Mouse (Mus musculus) midbrain, embryonic 10.5 days (tissue): ENCODE results near the gene Dlg2. TPM values are rescaled to one million over a fixed set of nuclear protein-coding genes. Genes with fewer than 3 reads are reported as not detected.

Source experiments
- DNase-seq: peaks from one replicate; pipeline ENCODE4 v3.0.0-alpha.2; 2017; ENCODE audit warnings: low spot score
- H3K27ac ChIP-seq: fragments of 300-500 bp; sonication (generic); replicated peaks from 2 replicates; pipeline ENCODE4 v1.5.1; 2016; ENCODE audit warnings: mild to moderate bottlenecking
- H3K27me3 ChIP-seq: fragments of 300-500 bp; sonication (generic); 2 replicates; pipeline ENCODE4 v1.6.1; 2016; ENCODE audit warnings: low read depth, mild to moderate bottlenecking; ENCODE audit not compliant: poor library complexity, severe bottlenecking
- H3K36me3 ChIP-seq: fragments of 300-500 bp; sonication (generic); 2 replicates; pipeline ENCODE4 v1.6.1; 2016; ENCODE audit warnings: mild to moderate bottlenecking, moderate library complexity
- H3K4me1 ChIP-seq: fragments of 300-500 bp; sonication (generic); 2 replicates; pipeline ENCODE4 v1.6.1; 2016
- H3K4me3 ChIP-seq: fragments of 300-500 bp; sonication (generic); 2 replicates; pipeline ENCODE4 v1.5.1; 2016; ENCODE audit warnings: mild to moderate bottlenecking, moderate library complexity
- H3K9me3 ChIP-seq: fragments of 300-500 bp; sonication (generic); replicated peaks from 2 replicates; pipeline ENCODE4 v1.6.1; 2016; ENCODE audit warnings: mild to moderate bottlenecking
- WGBS: fragments of 180-500 bp; shearing (Covaris S2); methylation state at CpG from one replicate; pipeline ENCODE4 v1.1.7; 2016; 5-methylcytosine and 5-hydroxymethylcytosine counted together
- polyA plus RNA-seq: library from polyadenylated mRNA; unstranded; fragments of >200 nt; fragmentation: Nextera tagmentation; extraction: Ambion mirVana; gene quantifications from 2 replicates; pipeline ENCODE4 v1.2.1, GENCODE M21; 2016

Dlg2 gene
- polyA plus RNA-seq, 1 experiment from 2014 or later = 1.1 TPM

- no peak overlapping the region for H3K4me3 ChIP-seq
- no peak overlapping the region for H3K27ac ChIP-seq
- H3K4me1 ChIP-seq = no peaks in the 10 kb centered on the region
- no peaks in the 10 kb centered on the region for H3K27me3 ChIP-seq
- DNase-seq = no peak
- 83% methylated on average over 2 of the region's 2 CpGs for WGBS
- no peaks in the 10 kb centered on the region for H3K36me3 ChIP-seq
- no peaks in the 10 kb centered on the region for H3K9me3 ChIP-seq
Observed at GRCm38 (mm10) chr7:92040785-92041411, 1564.4 kb downstream of the Dlg2 start.

- Histone ChIP-seq H3K27me3 (no peaks in the 10 kb centered on the region), H3K27ac (no peak overlapping the region), H3K36me3 (no peaks in the 10 kb centered on the region), H3K4me1 (no peaks in the 10 kb centered on the region), H3K9me3 (no peaks in the 10 kb centered on the region), H3K4me3 (no peak overlapping the region)
- 84% methylated on average over 1 of the region's 1 CpGs for WGBS
- no peak for DNase-seq
Observed at GRCm38 (mm10) chr7:92044966-92045365, 1568.5 kb downstream of the Dlg2 start.

DNA sequence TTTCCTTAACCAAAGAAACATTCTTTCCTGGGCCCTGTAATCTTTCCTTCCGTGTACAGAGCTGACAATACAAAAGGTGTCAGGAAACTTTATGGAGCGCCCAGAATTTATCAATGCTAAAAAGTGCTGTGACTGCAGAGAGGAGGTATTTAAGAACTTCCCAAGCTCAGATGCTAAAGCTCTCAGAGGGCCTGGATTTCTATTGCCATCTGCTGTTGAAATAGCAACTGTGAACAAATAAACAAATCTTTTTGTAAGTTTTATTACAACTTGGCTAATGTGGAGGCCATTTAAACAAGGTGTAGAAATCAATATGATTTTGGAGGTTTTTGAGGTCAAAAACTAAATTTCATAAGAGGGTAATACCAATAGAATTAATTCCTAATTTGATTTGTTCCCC, 1570.8 kb downstream of the Dlg2 start:
- Histone ChIP-seq H3K4me1 (no peaks in the 10 kb centered on the region), H3K27me3 (no peaks in the 10 kb centered on the region), H3K27ac (no peak overlapping the region), H3K9me3 (no peaks in the 10 kb centered on the region), H3K36me3 (no peaks in the 10 kb centered on the region), H3K4me3 (no peak overlapping the region)
- WGBS = 54% methylated on average over 2 of the region's 2 CpGs
- no peak for DNase-seq

GRCm38 (mm10) chr7:92048876-92049275, 1572.4 kb downstream of the Dlg2 start:
- Histone ChIP-seq H3K9me3 (no peaks in the 10 kb centered on the region), H3K27ac (no peak overlapping the region), H3K36me3 (no peaks in the 10 kb centered on the region), H3K4me3 (no peak overlapping the region), H3K4me1 (no peaks in the 10 kb centered on the region), H3K27me3 (no peaks in the 10 kb centered on the region)
- no peak for DNase-seq
- WGBS = 81% methylated on average over 1 of the region's 1 CpGs

DNA sequence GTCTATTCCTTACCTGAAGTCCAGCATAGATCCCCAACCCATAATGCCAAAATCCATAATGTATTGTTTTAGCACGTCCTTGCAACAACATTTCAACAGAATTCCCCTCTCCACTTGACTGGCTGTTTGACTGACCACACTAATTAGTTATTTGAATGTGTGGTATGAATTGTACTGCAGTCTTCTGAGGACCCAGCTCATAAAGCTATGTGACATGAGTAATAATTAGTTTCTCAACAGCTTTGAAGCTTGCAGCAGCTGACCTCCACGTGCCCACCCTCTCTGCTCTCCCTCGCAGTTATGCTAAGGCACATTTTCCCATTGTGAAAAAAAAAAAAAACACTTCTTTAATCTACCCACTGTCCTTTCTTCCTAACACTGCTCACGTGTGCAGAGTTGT, 1590.4 kb downstream of the Dlg2 start:
- Histone ChIP-seq H3K9me3 (no peaks in the 10 kb centered on the region), H3K36me3 (no peaks in the 10 kb centered on the region), H3K4me3 (no peak overlapping the region), H3K27me3 (no peaks in the 10 kb centered on the region), H3K27ac (no peak overlapping the region), H3K4me1 (no peaks in the 10 kb centered on the region)
- 80% methylated on average over 4 of the region's 4 CpGs for WGBS
- no peak for DNase-seq

DNA sequence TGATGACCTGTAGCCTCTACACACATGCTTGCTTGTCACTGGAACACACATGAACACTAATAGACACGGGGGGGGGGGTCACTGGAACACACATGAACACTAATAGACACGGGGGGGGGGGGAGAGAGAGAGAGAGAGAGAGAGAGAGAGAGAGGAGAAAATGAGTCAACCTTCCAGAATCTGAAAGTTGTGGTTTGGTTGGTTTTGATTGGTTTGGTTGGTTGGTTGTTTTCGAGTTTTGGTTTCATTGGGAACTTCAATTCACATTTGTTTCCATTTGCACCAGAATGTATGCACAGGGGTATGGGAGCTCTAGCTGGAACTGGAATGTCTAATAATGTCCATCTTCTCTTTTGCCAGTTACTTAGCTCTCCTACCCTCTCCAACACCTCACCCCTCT, 1611.0 kb downstream of the Dlg2 start:
- no peak for DNase-seq
- no peaks in the 10 kb centered on the region for H3K36me3 ChIP-seq
- H3K4me3 ChIP-seq = no peak overlapping the region
- no peak overlapping the region for H3K27ac ChIP-seq
- no peaks in the 10 kb centered on the region for H3K4me1 ChIP-seq
- H3K9me3 ChIP-seq = no peaks in the 10 kb centered on the region
- no peaks in the 10 kb centered on the region for H3K27me3 ChIP-seq
- 47% methylated on average over 3 of the region's 3 CpGs for WGBS

DNA sequence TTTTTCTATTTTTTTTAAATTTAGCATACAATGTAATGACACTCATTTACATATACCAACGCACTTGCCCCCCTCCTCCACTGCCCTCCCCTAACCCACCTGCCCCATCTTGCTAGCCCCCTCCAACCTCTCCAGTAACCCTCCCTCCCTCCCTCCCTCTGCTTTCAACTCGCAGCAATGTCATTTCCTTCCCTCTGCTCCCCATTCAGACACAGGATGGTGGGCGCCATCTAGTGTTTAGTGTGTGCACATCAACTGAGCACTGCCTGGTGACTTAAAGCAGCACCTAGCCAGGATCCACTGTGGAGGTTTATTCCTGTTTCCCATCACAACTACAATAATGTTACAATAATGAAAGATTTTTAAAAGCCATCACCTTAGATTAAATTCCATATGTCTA, 1617.4 kb downstream of the Dlg2 start:
- no peaks in the 10 kb centered on the region for H3K27me3 ChIP-seq
- WGBS = 4% methylated on average over 3 of the region's 3 CpGs
- H3K4me3 ChIP-seq = no peak overlapping the region
- H3K27ac ChIP-seq = no peak overlapping the region
- no peaks in the 10 kb centered on the region for H3K4me1 ChIP-seq
- peak; percentile 61 for DNase-seq
- H3K9me3 ChIP-seq = no peaks in the 10 kb centered on the region
- H3K36me3 ChIP-seq = no peaks in the 10 kb centered on the region

DNA sequence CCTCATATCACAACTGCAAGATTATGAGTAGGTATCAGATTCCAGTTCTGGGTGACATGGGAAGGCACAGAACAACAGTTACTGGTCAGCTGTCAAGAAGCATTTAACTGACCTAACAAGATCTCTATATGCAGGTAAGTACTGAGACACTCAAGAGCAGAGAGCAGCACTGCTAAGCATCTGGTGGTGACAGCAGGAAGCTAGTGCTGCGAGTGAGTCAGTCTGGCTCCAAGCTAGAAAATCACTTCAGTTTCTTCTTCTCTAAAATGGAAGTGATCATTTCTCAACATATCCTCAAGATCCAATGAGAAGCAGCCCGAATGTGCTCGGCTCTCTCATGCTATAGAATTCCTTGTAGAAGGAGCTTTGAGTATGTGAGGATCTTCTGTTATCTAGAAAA, 1618.7 kb downstream of the Dlg2 start:
- Histone ChIP-seq H3K4me3 (no peak overlapping the region), H3K4me1 (no peaks in the 10 kb centered on the region), H3K9me3 (no peaks in the 10 kb centered on the region), H3K27ac (no peak overlapping the region), H3K27me3 (no peaks in the 10 kb centered on the region), H3K36me3 (no peaks in the 10 kb centered on the region)
- DNase-seq = no peak
- WGBS = 75% methylated on average over 3 of the region's 3 CpGs

DNA sequence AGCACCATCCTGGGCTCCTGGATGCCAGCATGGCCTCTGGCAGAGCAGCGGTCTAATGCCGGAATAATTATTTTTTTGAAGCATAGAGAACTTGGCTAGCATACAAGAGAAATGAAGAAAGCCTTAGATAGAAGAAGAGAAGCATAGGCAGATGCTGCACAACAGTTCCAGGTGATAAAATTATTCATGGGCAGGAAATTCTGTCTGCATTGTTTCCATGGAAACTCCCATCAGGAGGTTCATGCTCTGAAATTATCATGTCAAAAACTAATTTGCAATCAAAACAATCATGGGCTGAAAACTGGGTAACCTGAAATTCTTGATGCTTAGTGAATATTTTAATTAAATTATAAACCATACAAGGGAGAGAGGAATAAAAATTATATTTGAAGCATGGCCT, 1624.4 kb downstream of the Dlg2 start:
- Histone ChIP-seq H3K9me3 (no peaks in the 10 kb centered on the region), H3K27me3 (no peaks in the 10 kb centered on the region), H3K4me1 (no peaks in the 10 kb centered on the region), H3K36me3 (no peaks in the 10 kb centered on the region), H3K4me3 (no peak overlapping the region), H3K27ac (no peak overlapping the region)
- no peak for DNase-seq
- WGBS = 97% methylated on average over 2 of the region's 2 CpGs

DNA sequence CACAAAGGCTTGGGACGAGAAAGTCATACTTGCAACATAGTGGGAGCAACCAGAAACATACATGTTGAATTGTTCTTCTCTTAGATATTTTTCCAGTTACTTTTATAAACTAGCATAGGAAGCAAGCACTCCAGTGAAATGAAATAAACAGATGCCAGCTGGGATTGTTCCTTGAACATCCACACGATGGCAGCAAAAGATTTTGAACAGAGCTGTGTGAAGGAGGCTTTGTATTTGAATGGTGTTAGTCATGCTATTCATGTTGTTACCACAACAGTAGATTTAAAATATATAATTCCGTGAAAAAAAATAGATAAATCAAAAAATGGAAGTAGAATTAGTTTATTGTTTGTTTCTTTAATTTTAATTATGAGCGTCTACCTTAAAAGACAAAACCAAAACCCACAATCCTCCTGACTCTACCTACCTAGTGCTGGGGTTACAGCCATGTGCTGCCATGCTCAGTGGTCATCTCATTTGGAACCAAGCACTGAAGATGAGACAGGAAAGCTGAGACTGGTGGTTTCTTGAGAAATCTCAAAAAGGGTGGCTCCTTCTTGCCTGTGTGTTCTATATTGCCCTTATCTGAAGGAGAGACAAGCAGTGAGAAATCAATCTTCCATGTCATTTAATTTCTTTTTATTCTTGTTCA, 1626.5 kb downstream of the Dlg2 start:
- no peaks in the 10 kb centered on the region for H3K27me3 ChIP-seq
- H3K27ac ChIP-seq = no peak overlapping the region
- H3K4me1 ChIP-seq = no peaks in the 10 kb centered on the region
- DNase-seq = peak; percentile 54
- H3K4me3 ChIP-seq = no peak overlapping the region
- no peaks in the 10 kb centered on the region for H3K9me3 ChIP-seq
- no peaks in the 10 kb centered on the region for H3K36me3 ChIP-seq
- WGBS = 18% methylated on average over 4 of the region's 4 CpGs

DNA sequence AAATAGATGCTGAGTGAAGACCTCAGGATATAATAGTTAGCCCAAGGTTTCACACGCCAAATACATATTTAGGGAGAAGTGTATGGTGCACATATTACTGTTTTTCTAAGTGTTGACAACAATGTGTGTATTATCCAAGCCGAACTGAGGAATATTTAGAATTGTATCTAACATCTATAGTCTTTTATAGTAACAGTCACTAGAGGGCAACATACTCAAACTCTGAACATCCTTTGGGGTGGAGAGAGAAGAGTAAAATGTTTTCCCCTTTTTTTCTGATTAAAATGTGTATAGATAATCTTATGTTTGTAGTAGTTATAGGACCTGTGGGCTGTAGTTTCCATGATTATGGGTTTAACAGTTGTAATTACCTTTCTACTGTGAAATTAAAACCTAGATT, 1629.0 kb downstream of the Dlg2 start:
- Histone ChIP-seq H3K4me3 (no peak overlapping the region), H3K9me3 (no peaks in the 10 kb centered on the region), H3K36me3 (no peaks in the 10 kb centered on the region), H3K27ac (no peak overlapping the region), H3K27me3 (no peaks in the 10 kb centered on the region), H3K4me1 (no peaks in the 10 kb centered on the region)
- no peak for DNase-seq
- 61% methylated on average over 2 of the region's 2 CpGs for WGBS

DNA sequence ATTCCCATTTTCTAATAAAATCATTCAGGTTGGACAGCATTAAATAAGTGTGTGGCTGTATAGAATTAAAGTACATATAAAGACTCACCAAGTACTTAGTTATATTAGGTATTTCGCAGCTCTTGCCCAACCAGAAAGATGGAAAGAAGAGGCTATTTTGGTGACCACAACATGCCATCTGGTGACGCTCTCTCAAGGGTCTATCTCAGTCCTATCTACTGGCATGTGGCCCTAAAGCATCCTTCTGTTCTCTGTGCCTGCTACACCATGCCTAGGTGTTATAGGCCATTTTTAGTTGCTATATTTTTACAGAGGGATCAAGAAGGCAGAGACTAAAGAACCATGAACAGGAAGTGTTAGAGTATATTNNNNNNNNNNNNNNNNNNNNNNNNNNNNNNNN, 1629.5 kb downstream of the Dlg2 start:
- no peak for DNase-seq
- no peaks in the 10 kb centered on the region for H3K27me3 ChIP-seq
- H3K4me1 ChIP-seq = no peaks in the 10 kb centered on the region
- no peaks in the 10 kb centered on the region for H3K36me3 ChIP-seq
- H3K9me3 ChIP-seq = no peaks in the 10 kb centered on the region
- H3K4me3 ChIP-seq = no peak overlapping the region
- 90% methylated on average over 2 of the region's 2 CpGs for WGBS
- no peak overlapping the region for H3K27ac ChIP-seq

- no peak for DNase-seq
- H3K4me1 ChIP-seq = no peaks in the 10 kb centered on the region
Observed at GRCm38 (mm10) chr7:92113065-92113464, 1636.6 kb downstream of the Dlg2 start.

More at GRCm38 (mm10) chr7:92113065-92113464, 1636.6 kb downstream of the Dlg2 start:
- no peaks in the 10 kb centered on the region for H3K9me3 ChIP-seq
- no peak overlapping the region for H3K4me3 ChIP-seq
- H3K27ac ChIP-seq = no peak overlapping the region
- 95% methylated on average over 4 of the region's 4 CpGs for WGBS
- H3K27me3 ChIP-seq = no peaks in the 10 kb centered on the region
- no peaks in the 10 kb centered on the region for H3K36me3 ChIP-seq
